Mouse (Mus musculus) lung, adult 2 months (tissue): ENCODE measurements at regions not wholly inside any gene's neighbourhood (a gene's known extent, or its start where the extent isn't known, plus 50 kb on each side); places are given as distances from the start of the nearest gene placed in this dataset.

ENCODE experiments used
- CTCF ChIP-seq: fragments of 200-500 bp; IDR thresholded peaks from 2 replicates; pipeline ENCODE4 v1.5.1; 2011; ENCODE audit warnings: mild to moderate bottlenecking, low read length, control low read depth; ENCODE audit not compliant: insufficient read depth
- POLR2A ChIP-seq: fragments of 200-500 bp; IDR thresholded peaks from 2 replicates; pipeline ENCODE4 v1.6.1; 2011; ENCODE audit warnings: low read depth, mild to moderate bottlenecking, control low read depth, low read length, borderline replicate concordance; ENCODE audit errors: extremely low read depth

GRCm38 (mm10) chr13:71200656-71201055 lies 359.0 kb upstream of the Adamts16 start:
- TF ChIP-seq CTCF (no peak), POLR2A (no peak)
